Mouse (Mus musculus): Measurements from ENCODE around the gene Kcna7. TPM values are rescaled to one million over a fixed set of nuclear protein-coding genes. Genes with fewer than 3 reads are reported as not detected.

Kcna7 gene
- polyA plus RNA-seq, 1 experiment from 2014 or later, result 0.08 TPM

- H3K4me2 ChIP-seq (replicated peaks; ENCODE audit: low read depth), result peak overlapping the region; percentile 98; the same call in 1 of the 2 replicates
- peaks cover 31% of the 10 kb centered on the region for H3K27me3 ChIP-seq (replicated peaks; ENCODE audit: control insufficient read depth, insufficient read depth, low read length)
- no peak overlapping the region for H3K9ac ChIP-seq (ENCODE audit: low read depth, low read length)
- no peak overlapping the region for H3K27ac ChIP-seq (ENCODE audit: low read depth, low read length)
- no peak for TF ChIP-seq CTCF (IDR thresholded peaks at IDR 0.05; ENCODE audit: low read depth)
- H3K4me3 ChIP-seq (ENCODE audit: low read depth, low read length), result 0 out of 2 replicates have a peak overlapping the region, but pooled peaks have one; percentile 53
- H3K9me3 ChIP-seq (ENCODE audit: control insufficient read depth), result no peaks in the 10 kb centered on the region
- H3K4me1 ChIP-seq (replicated peaks; ENCODE audit: control insufficient read depth, insufficient read depth, low read length), result peaks cover 4% of the 10 kb centered on the region; the same call in 1 of the 2 replicates
- WGBS, result 78% methylated on average over 16 of the region's 16 CpGs
- peaks cover 3% of the 10 kb centered on the region; the same call in 1 of the 2 replicates for H3K36me3 ChIP-seq (ENCODE audit: control insufficient read depth, insufficient read depth)
- ATAC-seq, result no peak
Measured at GRCm38 (mm10) chr7:45369022-45369745, 36.3 kb upstream of the Kcna7 start.

DNA sequence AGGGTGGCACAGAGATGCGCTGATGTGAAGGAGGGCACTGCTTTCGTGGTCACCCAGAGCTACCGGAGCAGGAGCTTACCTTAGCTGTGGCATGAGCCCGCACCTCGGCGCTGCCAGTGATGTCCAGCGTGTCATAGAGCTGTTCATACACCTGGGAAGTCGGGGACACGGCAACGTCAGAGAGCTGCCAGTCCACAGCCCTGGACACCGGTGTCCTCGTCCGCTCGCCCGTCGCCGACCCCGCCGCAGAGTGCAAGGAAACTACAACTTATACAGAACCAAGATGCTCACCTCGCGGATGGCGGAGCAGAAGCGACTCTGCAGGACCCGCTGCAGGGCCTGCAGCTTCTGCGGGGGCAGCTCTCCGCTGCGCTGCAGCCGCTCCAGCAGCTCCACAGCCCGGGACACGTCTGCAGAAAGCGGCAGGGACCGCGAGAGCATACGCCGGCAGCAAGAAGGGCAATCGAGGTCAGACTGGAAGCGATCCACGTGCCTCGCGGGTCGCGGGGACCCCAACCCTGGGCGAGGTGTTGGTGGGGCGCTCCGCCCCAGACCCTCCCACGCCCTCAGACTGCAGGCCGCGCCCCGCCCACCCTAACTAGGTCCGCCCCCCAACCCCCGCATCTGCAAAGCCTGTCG lies 35.5 kb upstream of the Kcna7 start:
- no peak for TF ChIP-seq CTCF (IDR thresholded peaks at IDR 0.05; ENCODE audit: low read depth)
- peak overlapping the region; percentile 48 for H3K9ac ChIP-seq (ENCODE audit: low read depth, low read length)
- peaks cover 4% of the 10 kb centered on the region; the same call in 1 of the 2 replicates for H3K4me1 ChIP-seq (replicated peaks; ENCODE audit: control insufficient read depth, insufficient read depth, low read length)
- H3K9me3 ChIP-seq (ENCODE audit: control insufficient read depth), result no peaks in the 10 kb centered on the region
- ATAC-seq, result 0 out of 2 replicates have a peak, but pooled peaks have one; percentile 5
- H3K27me3 ChIP-seq (replicated peaks; ENCODE audit: control insufficient read depth, insufficient read depth, low read length), result peaks cover 31% of the 10 kb centered on the region
- no peak overlapping the region for H3K27ac ChIP-seq (ENCODE audit: low read depth, low read length)
- H3K36me3 ChIP-seq (ENCODE audit: control insufficient read depth, insufficient read depth), result peaks cover 3% of the 10 kb centered on the region; the same call in 1 of the 2 replicates
- H3K4me2 ChIP-seq (replicated peaks; ENCODE audit: low read depth), result peak overlapping the region; percentile 98
- H3K4me3 ChIP-seq (ENCODE audit: low read depth, low read length), result peak overlapping the region; percentile 53
- WGBS, result 5% methylated on average over 52 of the region's 52 CpGs

GRCm38 (mm10) chr7:45370475-45371311 lies 34.8 kb upstream of the Kcna7 start, which contains the start of gene Lin7b:
Gene Lin7b (minus strand): TSS chr7:45370583.
- WGBS, result 9% methylated on average over 28 of the region's 28 CpGs
- H3K9ac ChIP-seq (ENCODE audit: low read depth, low read length), result peak within 1 kb of the TSS; percentile 48
- H3K9me3 ChIP-seq (ENCODE audit: control insufficient read depth), result no peaks in the 10 kb centered on the region
- H3K36me3 ChIP-seq (ENCODE audit: control insufficient read depth, insufficient read depth), result peaks cover 10% of the 10 kb centered on the region
- TF ChIP-seq CTCF (IDR thresholded peaks at IDR 0.05; ENCODE audit: low read depth), result peak; percentile 46
- peak within 1 kb of the TSS; percentile 53 for H3K4me3 ChIP-seq (ENCODE audit: low read depth, low read length)
- H3K27me3 ChIP-seq (replicated peaks; ENCODE audit: control insufficient read depth, insufficient read depth, low read length), result peaks cover 25% of the 10 kb centered on the region
- ATAC-seq, result peak; percentile 71
- peak within 1 kb of the TSS; percentile 98 for H3K4me2 ChIP-seq (replicated peaks; ENCODE audit: low read depth)
- H3K27ac ChIP-seq (ENCODE audit: low read depth, low read length), result no peak within 1 kb of the TSS
- peaks cover 4% of the 10 kb centered on the region; the same call in 1 of the 2 replicates for H3K4me1 ChIP-seq (replicated peaks; ENCODE audit: control insufficient read depth, insufficient read depth, low read length)

DNA sequence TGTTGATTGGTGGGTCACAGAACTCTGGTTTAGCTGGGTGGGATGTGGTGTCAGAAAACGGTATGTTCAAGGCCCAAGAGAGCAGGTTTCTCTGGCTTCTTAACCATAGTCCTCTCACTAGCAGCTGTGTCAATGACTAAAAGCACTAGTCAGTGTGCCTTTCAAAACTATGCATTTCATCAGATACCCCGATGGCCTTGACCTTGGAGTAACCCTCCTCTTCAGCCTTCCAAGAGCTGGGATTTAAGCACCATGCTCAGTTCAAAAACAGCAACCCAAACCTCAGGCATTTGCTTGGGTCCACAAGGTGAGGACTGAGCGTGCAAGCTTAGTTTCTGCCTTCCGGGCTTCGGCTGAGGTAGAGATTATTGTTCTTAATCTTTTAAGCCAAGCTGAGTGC lies 33.1 kb upstream of the Kcna7 start:
- no peak for TF ChIP-seq CTCF (IDR thresholded peaks at IDR 0.05; ENCODE audit: low read depth)
- H3K4me2 ChIP-seq (replicated peaks; ENCODE audit: low read depth), result no peak overlapping the region
- WGBS, result 73% methylated on average over 5 of the region's 5 CpGs
- ATAC-seq, result no peak
- H3K4me3 ChIP-seq (ENCODE audit: low read depth, low read length), result no peak overlapping the region
- H3K27ac ChIP-seq (ENCODE audit: low read depth, low read length), result no peak overlapping the region
- H3K27me3 ChIP-seq (replicated peaks; ENCODE audit: control insufficient read depth, insufficient read depth, low read length), result peaks cover 14% of the 10 kb centered on the region
- peaks cover 4% of the 10 kb centered on the region; the same call in 1 of the 2 replicates for H3K4me1 ChIP-seq (replicated peaks; ENCODE audit: control insufficient read depth, insufficient read depth, low read length)
- no peak overlapping the region for H3K9ac ChIP-seq (ENCODE audit: low read depth, low read length)
- H3K36me3 ChIP-seq (ENCODE audit: control insufficient read depth, insufficient read depth), result peaks cover 26% of the 10 kb centered on the region
- no peaks in the 10 kb centered on the region for H3K9me3 ChIP-seq (ENCODE audit: control insufficient read depth)

GRCm38 (mm10) chr7:45374620-45375019 lies 30.8 kb upstream of the Kcna7 start:
- no peak overlapping the region for H3K4me2 ChIP-seq (replicated peaks; ENCODE audit: low read depth)
- H3K4me3 ChIP-seq (ENCODE audit: low read depth, low read length), result no peak overlapping the region
- ATAC-seq, result no peak
- no peaks in the 10 kb centered on the region for H3K9me3 ChIP-seq (ENCODE audit: control insufficient read depth)
- H3K9ac ChIP-seq (ENCODE audit: low read depth, low read length), result no peak overlapping the region
- no peak overlapping the region for H3K27ac ChIP-seq (ENCODE audit: low read depth, low read length)
- peaks cover 48% of the 10 kb centered on the region for H3K36me3 ChIP-seq (ENCODE audit: control insufficient read depth, insufficient read depth)
- WGBS, result 86% methylated on average over 8 of the region's 8 CpGs
- no peak for TF ChIP-seq CTCF (IDR thresholded peaks at IDR 0.05; ENCODE audit: low read depth)
- no peaks in the 10 kb centered on the region for H3K27me3 ChIP-seq (replicated peaks; ENCODE audit: control insufficient read depth, insufficient read depth, low read length)
- H3K4me1 ChIP-seq (replicated peaks; ENCODE audit: control insufficient read depth, insufficient read depth, low read length), result peaks cover 4% of the 10 kb centered on the region; the same call in 1 of the 2 replicates
